Mouse (Mus musculus) lung, embryonic 14.5 days (tissue): ENCODE measurements around the gene Cers2. TPM values are rescaled to one million over a fixed set of nuclear protein-coding genes. Genes with fewer than 3 reads are reported as not detected.

Experiments used
- ATAC-seq: fragments of 200-750 bp; cut with Nextera tagmentation; 2 replicates; pipeline ENCODE4 v1.8.0; 2017; ENCODE audit warnings: mild to moderate bottlenecking, moderate TSS enrichment, moderate library complexity; ENCODE audit not compliant: insufficient read depth
- DNase-seq: peaks from one replicate; pipeline ENCODE4 v3.0.0-alpha.2; 2015
- H3K27ac ChIP-seq: fragments of 300-500 bp; sonication (generic); 2 replicates; pipeline ENCODE4 v1.5.1; 2014; ENCODE audit warnings: low read depth, mild to moderate bottlenecking, moderate library complexity
- H3K27me3 ChIP-seq: fragments of 300-500 bp; sonication (generic); 2 replicates; pipeline ENCODE4 v1.6.1; 2014; ENCODE audit warnings: low read length, control low read depth; ENCODE audit not compliant: insufficient read depth
- H3K36me3 ChIP-seq: fragments of 300-500 bp; sonication (generic); 2 replicates; pipeline ENCODE4 v1.6.1; 2014; ENCODE audit warnings: control low read depth; ENCODE audit not compliant: insufficient read depth
- H3K4me1 ChIP-seq: fragments of 300-500 bp; sonication (generic); 2 replicates; pipeline ENCODE4 v1.6.1; 2014; ENCODE audit warnings: antibody characterized with exemption, control low read depth; ENCODE audit not compliant: insufficient read depth
- H3K4me2 ChIP-seq: fragments of 300-500 bp; sonication (generic); 2 replicates; pipeline ENCODE4 v1.6.1; 2014; ENCODE audit warnings: mild to moderate bottlenecking
- H3K4me3 ChIP-seq: fragments of 300-500 bp; sonication (generic); 2 replicates; pipeline ENCODE4 v1.5.1; 2014; ENCODE audit warnings: low read depth, low read length
- H3K9ac ChIP-seq: fragments of 300-500 bp; sonication (generic); 2 replicates; pipeline ENCODE4 v1.6.1; 2014
- H3K9me3 ChIP-seq: fragments of 300-500 bp; sonication (generic); 2 replicates; pipeline ENCODE4 v1.6.1; 2016; ENCODE audit warnings: low read depth, low read length, control low read depth
- CTCF ChIP-seq: IDR thresholded peaks from 2 replicates; pipeline ENCODE4 v1.5.1; 2016; ENCODE audit warnings: antibody characterized with exemption, low read depth
- WGBS: fragments of 180-500 bp; shearing (Covaris S2); extraction: QIAGEN DNeasy Blood & Tissue Kit; methylation state at CpG from one replicate; pipeline ENCODE4 v1.1.7; 2014; 5-methylcytosine and 5-hydroxymethylcytosine counted together
- polyA plus RNA-seq: library from polyadenylated mRNA; unstranded; fragments of >200 nt; fragmentation: Nextera tagmentation; extraction: Ambion mirVana; gene quantifications from 2 replicates; pipeline ENCODE4 v1.2.1, GENCODE M21; 2014

Cers2 gene
- polyA plus RNA-seq, 1 experiment from 2014 or later: 185 TPM

GRCm38 (mm10) chr3:95275161-95275560, 39.4 kb upstream of the Cers2 start:
- no peak for TF ChIP-seq CTCF
- Histone ChIP-seq H3K27ac (no peak overlapping the region), H3K4me2 (no peak overlapping the region), H3K4me3 (no peak overlapping the region), H3K4me1 (no peaks in the 10 kb centered on the region), H3K9ac (no peak overlapping the region), H3K9me3 (no peaks in the 10 kb centered on the region), H3K36me3 (0 out of 2 replicates have a peak, but pooled peaks cover 6% of the 10 kb centered on the region), H3K27me3 (no peaks in the 10 kb centered on the region)
- 66% methylated on average over 6 of the region's 6 CpGs for WGBS
- DNase-seq (no peak), ATAC-seq (no peak)

- Histone ChIP-seq H3K9me3 (no peaks in the 10 kb centered on the region), H3K4me1 (0 out of 2 replicates have a peak, but pooled peaks cover 3% of the 10 kb centered on the region), H3K9ac (no peak overlapping the region), H3K27me3 (no peaks in the 10 kb centered on the region), H3K36me3 (0 out of 2 replicates have a peak, but pooled peaks cover 6% of the 10 kb centered on the region), H3K4me2 (no peak overlapping the region), H3K4me3 (no peak overlapping the region), H3K27ac (no peak overlapping the region)
- 71% methylated on average over 5 of the region's 5 CpGs for WGBS
- no peak for TF ChIP-seq CTCF
- DNase-seq (no peak), ATAC-seq (no peak)
Measured at GRCm38 (mm10) chr3:95276428-95276934, 38.1 kb upstream of the Cers2 start.

- no peak for ATAC-seq
- H3K4me1 ChIP-seq: 0 out of 2 replicates have a peak, but pooled peaks cover 3% of the 10 kb centered on the region
- H3K4me3 ChIP-seq: no peak overlapping the region
- no peak for DNase-seq
- H3K36me3 ChIP-seq: 0 out of 2 replicates have a peak, but pooled peaks cover 6% of the 10 kb centered on the region
- WGBS: 89% methylated on average over 1 of the region's 1 CpGs
- no peak overlapping the region for H3K4me2 ChIP-seq
- H3K27ac ChIP-seq: no peak overlapping the region
- H3K27me3 ChIP-seq: no peaks in the 10 kb centered on the region
- no peaks in the 10 kb centered on the region for H3K9me3 ChIP-seq
- H3K9ac ChIP-seq: no peak overlapping the region
- no peak for TF ChIP-seq CTCF
Measured at GRCm38 (mm10) chr3:95277149-95277551, 37.4 kb upstream of the Cers2 start.

GRCm38 (mm10) chr3:95280747-95281146, 33.8 kb upstream of the Cers2 start:
- Histone ChIP-seq H3K4me1 (peaks cover 5% of the 10 kb centered on the region; the same call in 1 of the 2 replicates), H3K9me3 (no peaks in the 10 kb centered on the region), H3K27me3 (no peaks in the 10 kb centered on the region), H3K9ac (peak overlapping the region; percentile 69), H3K4me2 (peak overlapping the region; percentile 75), H3K27ac (peak overlapping the region; percentile 98), H3K36me3 (0 out of 2 replicates have a peak, but pooled peaks cover 6% of the 10 kb centered on the region), H3K4me3 (peak overlapping the region; percentile 59)
- DNase-seq (peak; percentile 70), ATAC-seq (no peak)
- WGBS: 9% methylated on average over 8 of the region's 8 CpGs
- no peak for TF ChIP-seq CTCF

GRCm38 (mm10) chr3:95281216-95282126, 33.1 kb upstream of the Cers2 start, which contains the start of the genes Mindy1 and Prune1:
Gene Mindy1, plus strand, starts transcription at chr3:95281345.
Gene Prune1, minus strand, starts transcription at chr3:95282076.
- peak; percentile 57 for TF ChIP-seq CTCF
- under 1% methylated on average over 51 of the region's 53 CpGs for WGBS
- Histone ChIP-seq H3K9ac (peak within 1 kb of the TSS; percentile 83), H3K36me3 (0 out of 2 replicates have a peak, but pooled peaks cover 6% of the 10 kb centered on the region), H3K4me2 (peak within 1 kb of the TSS; percentile 75), H3K4me1 (peaks cover 5% of the 10 kb centered on the region; the same call in 1 of the 2 replicates), H3K27me3 (no peaks in the 10 kb centered on the region), H3K9me3 (no peaks in the 10 kb centered on the region), H3K27ac (peak within 1 kb of the TSS; percentile 98), H3K4me3 (peak within 1 kb of the TSS; percentile 59)
- DNase-seq: peak; percentile 99
- ATAC-seq: peak; percentile 89

GRCm38 (mm10) chr3:95282381-95282864, 32.2 kb upstream of the Cers2 start:
- peaks cover 3% of the 10 kb centered on the region; the same call in 1 of the 2 replicates for H3K36me3 ChIP-seq
- ATAC-seq (no peak), DNase-seq (peak; percentile 58)
- under 1% methylated on average over 11 of the region's 11 CpGs for WGBS
- H3K27me3 ChIP-seq: no peaks in the 10 kb centered on the region
- TF ChIP-seq CTCF: no peak
- H3K4me1 ChIP-seq: peaks cover 5% of the 10 kb centered on the region; the same call in 1 of the 2 replicates
- peak overlapping the region; percentile 83 for H3K9ac ChIP-seq
- peak overlapping the region; percentile 98 for H3K27ac ChIP-seq
- peak overlapping the region; percentile 75 for H3K4me2 ChIP-seq
- no peaks in the 10 kb centered on the region for H3K9me3 ChIP-seq
- peak overlapping the region; percentile 59 for H3K4me3 ChIP-seq
